31 mouse cellular contexts compared by ENCODE assay signal in the genomic region with DNA sequence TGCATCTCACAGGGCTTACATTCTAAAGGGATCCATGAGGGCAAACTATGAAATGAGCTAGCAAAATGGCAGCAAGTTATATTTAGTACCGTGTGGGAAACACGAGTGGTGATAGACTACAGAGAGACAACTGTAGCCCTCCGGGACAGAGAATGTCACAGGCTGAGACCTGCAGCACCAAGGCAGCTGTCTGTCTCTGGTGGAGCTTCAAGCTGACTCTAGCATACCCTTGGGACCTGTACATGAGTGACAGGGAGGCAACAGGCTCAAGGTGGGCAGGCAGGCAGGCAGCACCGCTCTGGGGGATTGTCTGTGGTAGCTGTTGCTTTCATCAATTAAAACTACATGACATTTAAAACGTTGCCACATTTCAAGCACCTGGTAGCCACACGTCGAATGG. TPM values are rescaled to one million over a fixed set of nuclear protein-coding genes. Genes with fewer than 3 reads are reported as not detected.
"Had no signal": no experiment of that assay in that cellular context is flagged by ENCODE, and none has a peak within 500 bp of the region (broad histone marks: within the 10 kb centered on the region; RNA-seq: fewer than 3 reads in every experiment).

No protein-coding gene starts in this region.

- H3K4me2 ChIP-seq: heart, embryonic 11.5 days; heart, embryonic 12.5 days; heart, embryonic 13.5 days; heart, embryonic 15.5 days; hindbrain, embryonic 12.5 days; hindbrain, embryonic 13.5 days; hindbrain, embryonic 14.5 days; hindbrain, embryonic 15.5 days; intestine, embryonic 15.5 days; kidney, embryonic 15.5 days had no signal

- DNase-seq: heart, postnatal 10 days; heart, postnatal 14 days; heart, postnatal 36 days; heart, postnatal 4 days; kidney, adult 11 months; kidney, adult 18-20 months; kidney, adult 2 months; kidney, adult 8-10 months; kidney, adult 9 months; kidney, postnatal 10 days; kidney, postnatal 14 days; kidney, postnatal 25 days; kidney, postnatal 36 days; kidney, postnatal 4 days; layer of hippocampus, adult 9-11 months; layer of hippocampus, postnatal 36 days had no signal

- H3K36me3 ChIP-seq: heart, embryonic 10.5 days; heart, embryonic 12.5 days; heart, embryonic 13.5 days; heart, embryonic 15.5 days; hindbrain, embryonic 10.5 days; hindbrain, embryonic 12.5 days; hindbrain, embryonic 13.5 days; hindbrain, embryonic 15.5 days; intestine, embryonic 15.5 days; kidney, embryonic 15.5 days had no signal

- H3K4me3 ChIP-seq: heart, embryonic 10.5 days; heart, embryonic 12.5 days; heart, embryonic 13.5 days; heart, embryonic 15.5 days; hindbrain, embryonic 10.5 days; hindbrain, embryonic 12.5 days; hindbrain, embryonic 13.5 days; hindbrain, embryonic 15.5 days; intestine, embryonic 15.5 days; kidney, embryonic 15.5 days; layer of hippocampus, adult 2 months had no signal

RNA-seq across cellular contexts. Expression of a gene that starts 4.2 kb away (rescaled TPM):
- polyA plus RNA-seq: hindbrain, embryonic 13.5 days; hindbrain, embryonic 14.5 days; inflammation-experienced regulatory T-cells, adult 6 months; kidney, embryonic 14.5 days had no signal
